ENCODE assay signal across 27 mouse cellular contexts in genomic region chr5:147775222-147775621, GRCm38 (mm10). TPM values are rescaled to one million over a fixed set of nuclear protein-coding genes. Genes with fewer than 3 reads are reported as not detected.
A peak's percentile ranks its signal among the peaks of the same experiment; 100 is the strongest.
DNase-seq lines count a peak whose midpoint lies in the region; ATAC-seq and TF ChIP-seq lines count a peak whose summit lies in the region.
"Had no signal": no experiment of that assay in that cellular context is flagged by ENCODE, and none has a peak within 500 bp of the region (broad histone marks: within the 10 kb centered on the region; RNA-seq: fewer than 3 reads in every experiment).

No protein-coding gene starts in this region.

- peak; percentile 59 for DNase-seq in heart, adult 11 months
- DNase-seq in heart, adult 2 months: no peak
- DNase-seq in urinary bladder, postnatal 10 days (ENCODE audit: low spot score): no peak
- DNase-seq: adrenal gland, adult 8-10 months; adrenal gland, postnatal 14 days; adrenal gland, postnatal 36 days; B cell, adult 2 months; cerebellum, adult 11-12 months; cerebellum, adult 2 months; cerebellum, adult 9-10 months; cerebellum, postnatal 10 days; cerebellum, postnatal 25 days; embryo, embryonic 11 days had no signal

- 44% methylated on average over 7 of the region's 7 CpGs for WGBS in heart, adult 2 months

- no peaks in the 10 kb centered on the region for H3K36me3 ChIP-seq in heart, adult 2 months (ENCODE audit: control insufficient read depth, insufficient read depth, low read length)
- H3K36me3 ChIP-seq: embryonic facial prominence, embryonic 13.5 days; embryonic facial prominence, embryonic 15.5 days; forebrain, embryonic 10.5 days; forebrain, embryonic 12.5 days; G1E had no signal

- H3K27me3 ChIP-seq in heart, adult 2 months (ENCODE audit: control insufficient read depth, insufficient read depth, low read length): no peaks in the 10 kb centered on the region
- H3K27me3 ChIP-seq: CH12.LX; embryonic facial prominence, embryonic 13.5 days; embryonic facial prominence, embryonic 15.5 days; forebrain, embryonic 12.5 days; Patski had no signal

- no peak for TF ChIP-seq CTCF in heart, adult 2 months (IDR thresholded peaks at IDR 0.05)

- H3K79me2 ChIP-seq in heart, adult 2 months (replicated peaks; ENCODE audit: control insufficient read depth, insufficient read depth, low read length): no peaks in the 10 kb centered on the region

- H3K9ac ChIP-seq in heart, adult 2 months (ENCODE audit: low read depth, low read length): no peak overlapping the region
- H3K9ac ChIP-seq: embryonic facial prominence, embryonic 13.5 days; embryonic facial prominence, embryonic 15.5 days; forebrain, embryonic 12.5 days had no signal

- TF ChIP-seq EP300 in heart, adult 2 months (IDR thresholded peaks at IDR 0.05; ENCODE audit: insufficient read depth, low read depth, low read length): no peak

- TF ChIP-seq POLR2A in heart, adult 2 months (IDR thresholded peaks at IDR 0.05; ENCODE audit: insufficient read depth, low read depth, low read length): no peak

- no peaks in the 10 kb centered on the region for H3K4me1 ChIP-seq in heart, adult 2 months (ENCODE audit: control insufficient read depth, insufficient read depth, low read length)
- H3K4me1 ChIP-seq: forebrain, embryonic 12.5 days had no signal

- ATAC-seq in common myeloid progenitor, adult 5-6 weeks (replicated peaks; ENCODE audit: low read depth, poor library complexity, severe bottlenecking): peak; percentile 45; the same call in 1 of the 2 replicates
- 0 out of 2 replicates have a peak, but pooled peaks have one; percentile 39 for ATAC-seq in megakaryocyte progenitor cell, adult 5-6 weeks (replicated peaks; ENCODE audit: poor library complexity)
- ATAC-seq: activated CD4-positive, CD25-positive, alpha-beta regulatory T cell, adult 4 months; CD4-positive, CD25-positive, alpha-beta regulatory T cell, adult 4 months; forebrain, embryonic 14.5 days; forebrain, embryonic 16.5 days; Patski had no signal

- intact Hi-C loops in heart, adult 2 months (cut with DNase I): no loop called here

- no peak overlapping the region for H3K4me3 ChIP-seq in heart, adult 2 months
- H3K4me3 ChIP-seq: embryonic facial prominence, embryonic 13.5 days; embryonic facial prominence, embryonic 15.5 days; erythroblast, embryonic 14.5 days; forebrain, embryonic 10.5 days; forebrain, embryonic 12.5 days had no signal

- H3K27ac ChIP-seq in heart, adult 2 months: no peak overlapping the region
- H3K27ac ChIP-seq: embryonic facial prominence, embryonic 13.5 days; embryonic facial prominence, embryonic 15.5 days; forebrain, embryonic 10.5 days; forebrain, embryonic 12.5 days had no signal

RNA-seq across cellular contexts. Expression of gene Flt1, which starts 49.4 kb away (rescaled TPM):
- total RNA-seq in heart, adult 2 months (2021): 10 to 100 TPM; 82.1 to 88.3 TPM
- 20.5 and 30.6 TPM in 2 replicates for polyA plus RNA-seq in heart, adult 2 months (2012; rRNA removed)
- 0.23 TPM in 1 of 2 replicates, not detected in the other for total RNA-seq in common myeloid progenitor, adult 5-6 weeks (2017)
- 2.5 and 3.1 TPM in 2 replicates for total RNA-seq in megakaryocyte progenitor cell, adult 5-6 weeks (2015)
- 2.5 and 3.7 TPM in 2 replicates for total RNA-seq in megakaryocyte progenitor cell, adult 5-6 weeks (2017)
- polyA plus RNA-seq: activated CD4-positive, CD25-positive, alpha-beta regulatory T cell, adult 4 months had no signal

Comparison
In these comparisons a context has a peak if more than half of its experiments do, and no peak if none do; other contexts are left out.
1. RNA of gene Flt1, which starts 49.4 kb away (total RNA-seq): 82.1 to 88.3 TPM in heart, adult 2 months; 2.5 to 3.7 TPM in megakaryocyte progenitor cell, adult 5-6 weeks and 0.23 TPM in common myeloid progenitor, adult 5-6 weeks; every median in the first group is over 10 times any median in the second.